Mouse (Mus musculus) cortical plate, adult 2 months (tissue): ENCODE measurements around the gene Nfil3.

Source experiments
- CTCF ChIP-seq: fragments of 200-500 bp; IDR thresholded peaks from 2 replicates; pipeline ENCODE4 v1.5.1; 2011; ENCODE audit warnings: mild to moderate bottlenecking, control low read depth, low read length; ENCODE audit not compliant: insufficient read depth; ENCODE audit errors: extremely low read depth
- POLR2A ChIP-seq: fragments of 200-500 bp; IDR thresholded peaks from 2 replicates; pipeline ENCODE4 v1.6.1; 2011; ENCODE audit warnings: mild to moderate bottlenecking, low read length, control low read depth; ENCODE audit not compliant: insufficient read depth; ENCODE audit errors: extremely low read depth

DNA sequence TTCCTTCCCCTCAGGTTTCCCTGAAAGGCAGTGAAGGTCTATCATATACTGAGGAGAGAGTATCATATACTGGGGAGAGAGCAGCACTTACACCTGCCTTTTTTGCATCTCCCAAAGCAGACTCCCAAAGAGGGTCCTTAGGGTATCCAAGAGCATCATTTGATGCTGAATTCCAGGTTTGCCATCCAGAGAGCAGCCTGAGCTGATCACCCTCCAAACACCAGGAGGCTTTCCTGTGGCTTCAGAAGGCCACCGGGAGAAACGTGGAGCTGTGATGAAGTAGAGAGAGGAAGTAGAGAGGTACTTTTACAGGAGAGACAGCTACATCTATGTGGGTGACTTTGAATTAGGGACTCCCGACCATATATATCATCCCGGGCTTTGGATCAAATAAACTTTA lies 3.1 kb downstream of the Nfil3 start:
- TF ChIP-seq CTCF (no peak), POLR2A (no peak)
